Mouse (Mus musculus) MEL (cell line): ENCODE measurements at regions not wholly inside any gene's neighbourhood (a gene's known extent, or its start where the extent isn't known, plus 50 kb on each side); places are given as distances from the start of the nearest gene placed in this dataset.

Experiments
- CTCF ChIP-seq, 3 experiments: IDR thresholded peaks in 2 of 3; conservative IDR thresholded peaks in 1 of 3; 2 replicates each; pipeline ENCODE4 v1.5.1; 2011 to 2012; ENCODE audit warnings: low read length in 3 of 3, low read depth in 2 of 3, mild to moderate bottlenecking in 2 of 3, improper control_type of control experiment in 1 of 3, inconsistent platforms in 1 of 3, mixed read lengths in 1 of 3, moderate library complexity in 1 of 3; ENCODE audit not compliant: control insufficient read depth in 1 of 3, insufficient read depth in 1 of 3, poor library complexity in 1 of 3, severe bottlenecking in 1 of 3
- MXI1 ChIP-seq: IDR thresholded peaks from 2 replicates; pipeline ENCODE4 v1.6.1; 2011; ENCODE audit warnings: mild to moderate bottlenecking, low read depth, low read length, improper control_type of control experiment

GRCm38 (mm10) chr6:110467661-110468060 lies 177.7 kb upstream of the Grm7 start:
- TF ChIP-seq CTCF (IDR thresholded peaks at IDR 0.05 in 2 of 3, conservative IDR thresholded peaks at IDR 0.05 in 1 of 3; ENCODE audit: control insufficient read depth in 1 of 3, insufficient read depth in 1 of 3, low read depth in 2 of 3, low read length in 3 of 3, poor library complexity in 1 of 3, severe bottlenecking in 1 of 3) (no peak), MXI1 (no peak)
